ENCODE assay signal across 11 mouse cellular contexts in genomic region chr2:92917405-92918142, GRCm38 (mm10). TPM values are rescaled to one million over a fixed set of nuclear protein-coding genes. Genes with fewer than 3 reads are reported as not detected.
DNase-seq lines count a peak whose midpoint lies in the region; ATAC-seq and TF ChIP-seq lines count a peak whose summit lies in the region.
"Had no signal": no experiment of that assay in that cellular context is flagged by ENCODE, and none has a peak within 500 bp of the region (broad histone marks: within the 10 kb centered on the region; RNA-seq: fewer than 3 reads in every experiment).

No protein-coding gene starts in this region.

- H3K27ac ChIP-seq in hindbrain, embryonic 10.5 days, result peak overlapping the region; percentile 45; the same call in 1 of the 2 replicates
- H3K27ac ChIP-seq in intestine, embryonic 16.5 days (ENCODE audit: low read length), result no peak overlapping the region
- 0 out of 2 replicates have a peak overlapping the region, but pooled peaks have one; percentile 28 for H3K27ac ChIP-seq in midbrain, embryonic 14.5 days (replicated peaks; ENCODE audit: low read depth, low read length)
- H3K27ac ChIP-seq in heart, adult 2 months, result no peak overlapping the region
- H3K27ac ChIP-seq: liver, embryonic 15.5 days had no signal

- no peak for TF ChIP-seq POLR2A in heart, adult 2 months (IDR thresholded peaks at IDR 0.05; ENCODE audit: insufficient read depth, low read depth, low read length)

- no peaks in the 10 kb centered on the region for H3K36me3 ChIP-seq in hindbrain, embryonic 10.5 days
- H3K36me3 ChIP-seq in intestine, embryonic 16.5 days (ENCODE audit: control insufficient read depth, insufficient read depth, low read length), result no peaks in the 10 kb centered on the region
- no peaks in the 10 kb centered on the region for H3K36me3 ChIP-seq in midbrain, embryonic 14.5 days (ENCODE audit: control insufficient read depth, insufficient read depth, low read length)
- H3K36me3 ChIP-seq in heart, adult 2 months (ENCODE audit: control insufficient read depth, insufficient read depth, low read length), result no peaks in the 10 kb centered on the region
- H3K36me3 ChIP-seq: liver, embryonic 15.5 days had no signal

- H3K9me3 ChIP-seq in hindbrain, embryonic 10.5 days, result no peaks in the 10 kb centered on the region
- H3K9me3 ChIP-seq in intestine, embryonic 16.5 days (ENCODE audit: control insufficient read depth, low read length), result no peaks in the 10 kb centered on the region
- H3K9me3 ChIP-seq in midbrain, embryonic 14.5 days (ENCODE audit: control insufficient read depth, low read length), result no peaks in the 10 kb centered on the region
- H3K9me3 ChIP-seq: liver, embryonic 15.5 days had no signal

- H3K79me2 ChIP-seq in heart, adult 2 months (replicated peaks; ENCODE audit: control insufficient read depth, insufficient read depth, low read length), result no peaks in the 10 kb centered on the region

- intact Hi-C loops in heart, adult 2 months (cut with DNase I), result no loop called here

- peaks cover 70% of the 10 kb centered on the region for H3K4me1 ChIP-seq in hindbrain, embryonic 10.5 days (replicated peaks)
- H3K4me1 ChIP-seq in intestine, embryonic 16.5 days (ENCODE audit: control insufficient read depth, insufficient read depth, low read length), result peaks cover 14% of the 10 kb centered on the region
- H3K4me1 ChIP-seq in midbrain, embryonic 14.5 days (ENCODE audit: control insufficient read depth, insufficient read depth, low read length), result peaks cover 71% of the 10 kb centered on the region
- H3K4me1 ChIP-seq in heart, adult 2 months (ENCODE audit: control insufficient read depth, insufficient read depth, low read length), result no peaks in the 10 kb centered on the region
- H3K4me1 ChIP-seq: liver, embryonic 15.5 days had no signal

- no peak for TF ChIP-seq CTCF in heart, adult 2 months (IDR thresholded peaks at IDR 0.05)

- no peak overlapping the region for H3K4me3 ChIP-seq in hindbrain, embryonic 10.5 days
- no peak overlapping the region for H3K4me3 ChIP-seq in intestine, embryonic 16.5 days (ENCODE audit: low read length)
- no peak overlapping the region for H3K4me3 ChIP-seq in midbrain, embryonic 14.5 days (replicated peaks; ENCODE audit: low read depth, low read length)
- H3K4me3 ChIP-seq in heart, adult 2 months, result no peak overlapping the region
- H3K4me3 ChIP-seq: liver, embryonic 15.5 days had no signal

- peaks cover 49% of the 10 kb centered on the region for H3K27me3 ChIP-seq in hindbrain, embryonic 10.5 days (ENCODE audit: insufficient read depth, poor library complexity, severe bottlenecking)
- H3K27me3 ChIP-seq in intestine, embryonic 16.5 days (replicated peaks; ENCODE audit: control insufficient read depth, insufficient read depth, low read length), result peaks cover 11% of the 10 kb centered on the region; the same call in 1 of the 2 replicates
- no peaks in the 10 kb centered on the region for H3K27me3 ChIP-seq in midbrain, embryonic 14.5 days (ENCODE audit: control insufficient read depth, insufficient read depth, low read length)
- peaks cover 14% of the 10 kb centered on the region for H3K27me3 ChIP-seq in heart, adult 2 months (ENCODE audit: control insufficient read depth, insufficient read depth, low read length)

- no peak overlapping the region for H3K4me2 ChIP-seq in intestine, embryonic 16.5 days (ENCODE audit: low read depth, low read length)
- H3K4me2 ChIP-seq in midbrain, embryonic 14.5 days (ENCODE audit: low read length), result peak overlapping the region; percentile 42
- H3K4me2 ChIP-seq: liver, embryonic 15.5 days had no signal

- ATAC-seq in intestine, embryonic 16.5 days, result peak; percentile 54; the same call in 1 of the 2 replicates
- ATAC-seq in midbrain, embryonic 14.5 days (ENCODE audit: low FRiP score, low TSS enrichment), result no peak
- ATAC-seq in activated CD4-positive, CD25-positive, alpha-beta regulatory T cell, adult 4 months, result no peak

- no peak for TF ChIP-seq EP300 in heart, adult 2 months (IDR thresholded peaks at IDR 0.05; ENCODE audit: insufficient read depth, low read depth, low read length)

- H3K9ac ChIP-seq in intestine, embryonic 16.5 days (ENCODE audit: low read depth, low read length), result no peak overlapping the region
- H3K9ac ChIP-seq in midbrain, embryonic 14.5 days (replicated peaks; ENCODE audit: low read length), result no peak overlapping the region; the same call in 1 of the 2 replicates
- H3K9ac ChIP-seq in heart, adult 2 months (ENCODE audit: low read depth, low read length), result no peak overlapping the region
- H3K9ac ChIP-seq: liver, embryonic 15.5 days had no signal

- WGBS in hindbrain, embryonic 10.5 days, result 52% methylated on average over 7 of the region's 7 CpGs
- WGBS in intestine, embryonic 16.5 days, result 34% methylated on average over 7 of the region's 7 CpGs
- 57% methylated on average over 7 of the region's 7 CpGs for WGBS in midbrain, embryonic 14.5 days
- WGBS in heart, adult 2 months, result 40% methylated on average over 7 of the region's 7 CpGs

- DNase-seq in kidney, adult 11 months, result peak; percentile 19
- DNase-seq in kidney, postnatal 25 days, result no peak
- no peak for DNase-seq in hindbrain, embryonic 10.5 days (ENCODE audit: low spot score)
- DNase-seq in midbrain, embryonic 14.5 days, result no peak
- DNase-seq in heart, adult 2 months, result no peak
- DNase-seq in frontal cortex, postnatal 36 days (ENCODE audit: low spot score in 2 of 2), result no peak
- DNase-seq: heart, postnatal 4 days had no signal

RNA-seq across cellular contexts. Expression of gene Syt13, which starts 2.7 kb away (rescaled TPM):
- 20.1 and 20.4 TPM in 2 replicates for polyA plus RNA-seq in hindbrain, embryonic 10.5 days (2016; fragmentation: Nextera tagmentation; extraction: Ambion mirVana)
- polyA plus RNA-seq in intestine, embryonic 16.5 days (2015; fragmentation: Nextera tagmentation; extraction: Ambion mirVana), result 5.4 and 6.9 TPM in 2 replicates
- polyA plus RNA-seq in midbrain, embryonic 14.5 days (2014; fragmentation: Nextera tagmentation; extraction: Ambion mirVana), result 44.9 and 48.9 TPM in 2 replicates
- under 1 TPM; 0.36 to 0.47 TPM for total RNA-seq in heart, adult 2 months (2021)
- 0.10 TPM in 1 of 2 replicates, not detected in the other for polyA plus RNA-seq in heart, adult 2 months (2012; rRNA removed)
- not detected for polyA plus RNA-seq in activated CD4-positive, CD25-positive, alpha-beta regulatory T cell, adult 4 months (2017; shearing (Covaris generic))
- total RNA-seq: neutrophil, adult 5-6 weeks had no signal

Comparison
In these comparisons a context has a peak if more than half of its experiments do, and no peak if none do; other contexts are left out.
1. H3K27ac ChIP-seq: peak in hindbrain, embryonic 10.5 days (single experiment) and midbrain, embryonic 14.5 days (single experiment); none in intestine, embryonic 16.5 days (single experiment) and heart, adult 2 months (single experiment).